Mouse (Mus musculus) brain, embryonic 14.5 days (tissue): ENCODE measurements around the gene Arfgef2.

Experiments
- CTCF ChIP-seq: fragments of 200-500 bp; IDR thresholded peaks from 2 replicates; pipeline ENCODE4 v1.5.1; 2012; ENCODE audit warnings: inconsistent platforms, mild to moderate bottlenecking, moderate library complexity, borderline replicate concordance; ENCODE audit not compliant: insufficient read depth, insufficient read length; ENCODE audit errors: extremely low read depth
- POLR2A ChIP-seq: fragments of 200-500 bp; IDR thresholded peaks from 2 replicates; pipeline ENCODE4 v1.6.1; 2012; ENCODE audit warnings: mild to moderate bottlenecking, inconsistent platforms, borderline replicate concordance; ENCODE audit not compliant: poor library complexity, insufficient read depth, insufficient read length, severe bottlenecking; ENCODE audit errors: extremely low read depth

DNA sequence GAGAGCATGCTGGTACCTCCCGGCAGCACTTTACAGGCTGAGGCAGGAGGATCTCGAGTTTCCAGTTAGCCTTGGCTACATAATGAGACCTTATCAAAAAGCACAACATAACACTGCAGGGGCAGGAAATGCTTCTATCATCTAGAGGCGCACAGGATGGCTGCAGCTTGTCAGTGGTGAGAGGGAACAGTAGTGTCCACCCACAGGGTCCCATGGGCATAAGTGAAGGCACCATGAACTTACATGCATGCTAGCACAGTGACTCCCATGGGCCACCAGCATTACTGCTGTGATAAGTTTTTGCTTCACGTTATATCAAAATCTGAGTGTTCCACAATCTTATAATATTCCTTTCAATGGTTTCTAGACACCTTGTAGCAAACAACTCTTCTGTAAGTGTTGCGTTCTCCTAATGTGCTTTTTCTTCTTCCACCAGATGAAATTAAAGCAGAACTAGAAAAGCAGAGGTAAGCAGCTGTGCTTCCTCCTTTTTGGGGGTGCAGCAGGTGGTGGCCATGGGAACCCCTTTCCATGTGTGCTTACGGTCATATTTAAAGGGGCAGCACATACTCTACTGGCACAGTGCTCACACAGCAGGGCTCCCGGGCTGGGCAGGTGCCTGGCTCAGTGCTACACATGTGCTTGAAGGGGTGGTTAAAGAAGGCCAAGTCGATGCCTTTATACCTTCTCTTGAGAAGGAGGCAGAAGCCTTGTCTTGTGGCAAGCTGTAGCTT, 21.3 kb downstream of the Arfgef2 start:
- TF ChIP-seq CTCF (no peak), POLR2A (no peak)
